Mouse (Mus musculus) right cerebral cortex, postnatal 4 days (tissue): ENCODE results near the gene Rarb.

Experiments
- DNase-seq: peaks from one replicate; pipeline ENCODE4 v3.0.0-alpha.2; 2022

Gene Rarb

DNA sequence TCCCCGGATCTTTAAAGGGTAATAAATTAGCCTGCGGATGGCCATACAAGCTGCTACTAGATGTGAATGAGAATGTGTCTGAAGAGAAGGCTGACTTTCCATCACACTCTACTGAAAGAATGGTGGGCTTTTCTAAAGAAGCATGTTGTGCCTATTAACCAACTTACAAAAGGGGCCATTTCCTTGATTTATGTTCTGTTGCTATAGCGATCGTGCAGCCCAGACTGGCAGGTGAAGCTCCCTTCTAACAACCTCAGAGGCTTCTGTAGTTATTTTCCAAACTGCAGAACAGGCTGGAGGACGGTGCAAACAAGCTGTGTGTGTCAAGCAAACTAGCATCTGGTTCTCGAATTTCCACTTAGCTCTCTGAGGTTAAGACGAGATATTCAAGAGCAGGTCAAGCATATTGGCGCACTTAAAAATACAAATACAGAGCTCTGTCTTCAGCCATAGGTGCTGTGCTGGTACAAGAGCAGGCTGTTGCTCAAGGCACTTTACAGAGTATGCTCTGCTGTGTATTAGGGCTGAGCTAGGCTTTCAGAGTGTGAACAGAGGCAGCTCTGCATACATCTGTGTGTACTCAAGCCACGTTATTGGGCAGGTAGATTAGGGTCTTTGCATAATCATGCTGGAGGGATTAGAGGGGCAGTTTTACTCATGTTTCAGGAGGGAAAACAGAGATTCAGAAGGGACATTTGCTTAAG, 85.2 kb downstream of the Rarb start:
- no peak for DNase-seq

DNA sequence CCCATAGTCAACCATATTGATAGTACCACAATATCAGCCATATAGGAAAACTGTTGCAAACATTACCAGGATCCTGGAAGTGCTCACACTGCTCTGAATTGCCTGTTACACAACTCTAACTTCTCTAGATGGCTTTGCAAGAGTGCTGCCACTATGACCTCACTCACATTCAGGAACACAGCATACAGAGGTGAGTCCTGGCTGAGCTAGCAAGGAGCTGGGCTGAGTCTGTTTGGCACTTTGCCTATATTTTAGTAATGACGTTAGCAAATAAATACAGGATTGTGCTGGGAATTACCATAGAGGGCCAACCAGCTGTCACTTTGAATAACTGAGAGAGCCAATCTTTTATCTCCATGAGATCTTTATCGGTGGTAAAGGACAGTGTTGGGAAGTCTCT, 86.9 kb downstream of the Rarb start:
- DNase-seq = no peak

DNA sequence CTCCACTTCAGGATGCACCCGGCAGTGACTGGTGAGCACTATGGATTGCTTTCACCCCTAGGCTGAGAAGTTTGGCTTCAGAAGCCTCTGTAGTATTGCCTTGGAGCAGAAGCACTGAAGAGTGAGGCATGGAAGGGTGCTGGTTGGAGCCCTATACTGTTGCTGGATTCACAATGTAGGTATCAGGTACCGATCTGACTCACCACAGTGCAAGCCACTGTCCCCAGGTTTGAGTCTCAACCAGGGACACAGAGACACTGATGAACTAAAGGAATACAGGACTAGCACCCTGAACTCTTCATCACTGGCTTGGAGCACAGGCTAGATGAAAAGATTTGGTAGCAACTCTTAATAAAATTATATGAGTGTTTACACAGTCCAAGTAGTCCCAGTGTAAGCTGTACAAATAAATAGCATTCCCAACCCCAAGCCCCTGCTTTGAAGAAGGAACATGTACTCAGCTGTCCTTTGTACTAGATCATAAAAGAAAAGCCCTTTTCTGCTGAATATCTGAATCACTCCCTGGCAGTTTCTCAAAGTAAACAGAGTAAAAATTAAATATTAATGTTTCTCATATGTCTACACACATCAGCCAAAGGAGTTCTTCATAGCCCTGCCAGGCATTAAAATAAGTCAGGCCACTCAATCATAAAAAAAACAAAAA, 90.6 kb downstream of the Rarb start:
- no peak for DNase-seq

DNA sequence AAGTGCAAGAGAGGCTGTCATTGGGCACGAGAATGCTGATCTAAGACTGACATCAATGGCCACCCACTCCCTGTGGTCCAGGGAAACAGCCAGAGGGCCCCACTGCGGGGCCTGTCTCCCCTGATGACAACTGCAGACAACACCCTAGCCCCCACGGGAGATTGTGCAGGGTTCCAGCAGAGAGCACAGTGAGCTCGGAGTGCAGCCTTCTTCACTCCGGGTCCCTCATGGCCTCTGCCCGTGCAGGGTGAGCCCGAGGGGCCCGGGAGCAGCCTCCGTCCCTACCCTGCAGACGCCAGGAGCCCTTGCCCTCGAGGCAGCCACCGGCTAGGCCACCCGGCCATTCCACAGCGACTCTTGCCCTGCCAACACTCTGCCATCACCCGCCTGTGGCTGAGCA, 95.0 kb downstream of the Rarb start:
- no peak for DNase-seq

DNA sequence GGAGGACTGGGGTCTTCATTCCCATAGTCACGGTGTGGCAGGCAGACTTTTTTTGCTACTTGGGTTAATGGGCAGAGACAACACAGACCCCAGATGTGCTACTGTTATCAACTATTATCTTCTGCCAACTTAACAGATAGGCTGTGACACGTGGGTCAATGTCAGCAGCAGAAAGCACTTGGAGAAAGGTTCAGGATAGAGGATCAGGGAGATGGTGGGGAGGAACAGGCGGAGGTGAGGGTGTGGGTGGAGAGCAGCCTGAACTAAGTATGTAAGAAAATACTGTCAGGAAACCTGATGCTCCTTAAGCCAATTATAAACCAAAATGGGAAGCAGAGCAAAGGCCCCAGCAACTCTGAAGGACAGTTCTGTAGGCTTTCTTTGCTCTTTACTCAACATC, 101.1 kb downstream of the Rarb start:
- DNase-seq = no peak

DNA sequence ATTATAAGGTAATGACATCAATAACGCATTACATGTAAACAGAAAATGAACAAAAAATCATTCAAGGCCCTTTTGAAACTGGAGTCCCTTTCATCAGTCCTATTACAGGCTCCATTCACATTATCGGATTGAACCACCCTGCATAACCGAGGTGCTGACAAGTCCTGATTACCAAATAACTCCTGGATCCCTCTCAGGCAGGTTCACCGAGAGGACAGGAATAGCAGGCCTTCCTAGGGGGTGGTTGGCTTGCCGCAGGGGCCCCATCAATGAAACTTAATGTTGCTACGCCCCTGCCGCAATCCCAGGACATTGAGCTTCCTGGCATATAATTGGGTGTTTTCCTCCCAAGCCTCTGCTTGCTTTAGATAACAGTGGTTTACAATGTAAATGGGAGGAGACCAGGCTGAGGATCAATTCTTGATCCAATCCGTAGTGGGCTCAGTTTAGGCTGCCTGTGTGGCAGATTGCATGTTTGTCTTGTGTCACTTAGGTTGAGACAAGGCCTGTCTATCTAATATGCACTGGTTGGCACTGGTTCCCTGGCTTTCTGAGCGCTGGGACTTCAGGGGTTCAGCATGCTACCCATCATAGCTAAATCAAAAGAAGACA, 104.5 kb downstream of the Rarb start:
- DNase-seq = no peak

DNA sequence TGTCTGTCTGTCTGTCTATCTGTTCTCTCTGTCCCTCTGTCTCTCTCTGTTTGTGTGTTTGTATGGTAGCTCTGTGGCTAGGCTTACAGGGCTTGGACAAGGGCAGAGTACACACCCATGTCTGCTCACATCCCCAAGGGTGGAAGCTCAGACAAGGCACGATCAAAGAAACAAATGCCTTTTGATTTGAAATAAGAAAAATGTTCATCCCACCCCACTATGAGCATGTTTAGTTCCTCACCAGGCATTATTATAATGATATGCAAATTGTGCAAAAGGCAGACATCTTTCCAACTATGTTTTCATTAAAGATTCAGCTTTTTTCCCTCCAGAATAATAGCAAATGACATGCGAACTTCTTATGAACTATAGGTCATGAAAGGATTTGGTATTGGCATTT, 105.2 kb downstream of the Rarb start:
- DNase-seq = no peak

DNA sequence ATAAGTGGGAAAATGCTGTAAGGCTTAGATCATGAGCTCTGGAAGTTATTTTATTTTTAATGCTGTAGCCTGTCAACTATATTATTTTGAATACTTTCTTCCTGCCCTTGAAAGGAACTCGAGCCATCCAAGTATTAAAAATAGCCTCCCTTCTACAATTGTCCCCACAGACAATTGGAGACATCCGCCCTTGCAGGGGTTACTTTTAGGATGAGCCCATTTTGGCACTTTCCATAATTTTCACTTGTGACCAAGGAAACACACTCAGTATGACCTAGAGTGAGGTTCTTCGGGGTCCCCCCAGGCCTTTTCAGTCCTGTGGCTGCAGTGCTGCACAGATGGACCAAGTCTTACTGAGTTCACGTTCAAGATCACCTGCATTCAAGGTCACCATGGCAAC, 119.7 kb downstream of the Rarb start:
- no peak for DNase-seq

DNA sequence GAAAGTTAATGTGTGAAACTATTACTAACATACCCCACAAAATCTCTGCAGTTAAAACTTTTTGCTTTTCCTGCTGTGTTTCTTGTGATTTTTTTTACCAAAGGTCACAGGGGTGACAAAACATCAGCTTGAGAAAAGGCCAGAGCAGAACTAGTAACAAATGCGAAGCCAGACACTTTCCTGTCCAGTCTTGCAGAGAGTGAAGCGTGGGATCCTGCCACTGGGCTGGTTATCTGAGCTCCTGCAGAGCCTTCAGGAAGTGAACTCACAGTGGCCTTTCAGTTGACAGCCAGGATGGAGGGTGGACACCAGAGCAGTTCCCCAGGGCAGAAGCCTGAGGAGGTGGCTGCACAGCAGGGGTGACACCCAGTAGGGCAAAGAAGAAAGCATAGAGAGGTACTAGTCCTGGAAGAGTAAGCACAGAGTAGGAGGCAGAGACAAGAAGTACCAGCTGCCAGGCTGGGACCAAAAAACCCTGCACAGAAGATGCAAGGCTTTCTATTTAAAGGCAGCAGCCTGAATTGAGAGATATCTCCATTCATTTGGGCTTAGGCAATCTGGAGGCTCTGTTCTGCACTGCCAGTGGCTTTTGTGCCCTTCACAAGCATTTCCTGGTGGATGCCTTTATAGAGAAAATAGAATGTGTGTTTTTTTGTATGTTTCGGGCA, 123.4 kb downstream of the Rarb start:
- DNase-seq = no peak

DNA sequence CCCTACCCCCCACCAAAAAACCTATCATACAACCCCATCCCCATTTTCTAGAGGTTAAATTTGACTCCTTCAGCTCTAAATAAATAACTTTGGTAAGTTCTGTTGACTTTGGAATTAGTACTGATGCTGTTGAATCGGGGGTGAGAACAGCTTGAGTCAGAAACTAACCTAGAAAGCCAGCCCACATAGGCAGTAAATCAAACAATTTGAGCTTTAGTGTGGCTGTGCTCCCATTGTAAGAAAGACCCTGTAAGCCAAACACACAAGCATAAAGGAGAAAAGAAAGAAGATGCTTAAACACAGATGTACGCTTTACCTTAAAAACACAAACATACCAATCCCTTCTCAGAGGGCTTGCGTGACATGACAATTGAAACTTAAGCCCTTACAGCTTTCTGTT, 140.6 kb downstream of the Rarb start:
- no peak for DNase-seq

DNA sequence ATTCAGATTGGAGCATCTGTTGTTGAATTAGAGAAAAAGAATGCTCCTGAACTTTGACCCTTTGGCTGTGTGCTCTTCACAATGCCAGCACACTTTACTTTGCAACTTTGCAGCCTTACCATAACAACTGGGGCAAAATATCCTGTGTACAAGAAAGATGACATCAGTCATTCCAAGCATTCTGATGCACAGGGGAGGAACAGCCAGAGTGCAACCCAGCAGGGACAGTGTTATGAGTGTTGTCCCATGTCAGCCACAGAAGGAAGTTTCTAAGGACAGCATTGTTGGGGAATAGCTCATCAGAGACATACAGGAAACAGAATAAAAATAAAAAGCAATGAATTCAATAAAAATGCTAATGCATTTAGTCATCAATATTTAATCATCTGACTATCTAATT, 141.9 kb downstream of the Rarb start:
- no peak for DNase-seq

DNA sequence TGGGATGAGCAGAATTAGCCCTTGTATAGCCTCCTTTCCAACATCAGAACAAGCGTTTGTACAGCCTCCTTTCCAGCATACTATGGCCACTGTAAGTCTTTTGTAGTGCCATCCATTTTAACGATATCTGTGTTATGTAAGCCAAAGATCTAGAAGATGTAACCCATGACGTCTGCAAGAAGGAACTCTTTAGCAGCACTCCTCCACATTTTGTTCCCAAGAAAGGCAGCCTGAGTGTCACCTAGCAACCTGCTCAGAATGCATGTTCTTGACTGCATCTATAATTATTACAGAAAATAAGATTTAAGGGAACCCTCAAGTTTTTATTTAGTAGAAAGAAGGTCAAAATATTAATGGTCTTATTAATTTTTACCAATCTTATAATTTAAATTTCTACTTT, 148.4 kb downstream of the Rarb start:
- no peak for DNase-seq

DNA sequence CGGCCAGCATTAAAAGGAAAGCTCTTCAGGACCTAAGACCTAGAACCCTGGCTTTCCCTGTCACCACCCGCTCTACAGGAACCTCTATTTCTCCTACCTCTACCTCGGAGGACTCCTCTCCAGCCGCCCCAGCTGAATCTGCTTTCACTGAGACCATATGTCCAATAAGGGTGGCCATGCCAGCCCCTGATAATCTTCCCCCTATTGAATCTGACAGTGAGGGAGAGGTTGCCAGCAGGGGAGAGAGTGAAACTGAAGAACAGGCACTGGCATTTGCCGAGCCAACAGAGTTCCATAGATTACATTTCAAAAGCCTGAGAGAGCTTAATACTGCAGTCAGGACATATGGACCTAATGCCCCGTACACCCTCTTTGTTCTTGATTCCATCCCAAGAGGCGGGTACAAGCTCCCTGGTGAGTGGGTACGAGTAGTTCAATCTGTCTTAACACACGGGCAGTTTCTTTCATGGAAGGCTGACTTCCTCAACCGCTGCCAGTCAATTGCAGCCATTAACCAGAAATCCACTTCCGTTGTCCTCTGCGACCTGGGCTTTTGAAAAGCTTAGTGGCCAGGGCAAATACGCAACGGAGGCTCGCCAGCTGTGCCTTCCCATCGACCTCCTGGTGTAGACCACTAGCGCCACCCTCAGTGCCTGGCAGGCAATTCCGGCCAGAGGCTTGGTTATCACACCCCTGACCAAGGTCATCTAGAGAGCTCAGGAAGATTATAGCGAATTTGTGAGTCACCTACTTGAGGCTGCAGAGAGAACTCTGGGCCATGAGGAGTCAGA, 179.6 kb downstream of the Rarb start:
- no peak for DNase-seq

DNA sequence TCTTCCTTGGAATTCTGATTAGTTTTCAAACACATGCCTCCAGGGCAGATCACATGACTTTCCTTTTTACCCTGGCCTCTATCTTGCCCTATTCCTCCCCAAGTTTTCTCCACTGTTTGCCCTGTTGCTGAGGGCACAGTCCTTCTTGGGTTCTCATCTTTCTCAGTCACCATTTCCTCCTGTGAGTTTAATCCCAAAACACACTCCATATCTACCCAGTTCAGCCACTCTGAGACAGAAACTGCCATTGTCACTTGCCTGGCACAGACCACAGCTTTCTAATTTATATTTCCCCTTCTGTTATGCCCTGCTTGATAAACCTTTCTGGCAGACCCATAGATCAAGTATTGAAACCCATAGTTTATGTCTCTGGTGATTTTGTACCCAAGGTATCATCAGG, 205.0 kb downstream of the Rarb start:
- DNase-seq = no peak

DNA sequence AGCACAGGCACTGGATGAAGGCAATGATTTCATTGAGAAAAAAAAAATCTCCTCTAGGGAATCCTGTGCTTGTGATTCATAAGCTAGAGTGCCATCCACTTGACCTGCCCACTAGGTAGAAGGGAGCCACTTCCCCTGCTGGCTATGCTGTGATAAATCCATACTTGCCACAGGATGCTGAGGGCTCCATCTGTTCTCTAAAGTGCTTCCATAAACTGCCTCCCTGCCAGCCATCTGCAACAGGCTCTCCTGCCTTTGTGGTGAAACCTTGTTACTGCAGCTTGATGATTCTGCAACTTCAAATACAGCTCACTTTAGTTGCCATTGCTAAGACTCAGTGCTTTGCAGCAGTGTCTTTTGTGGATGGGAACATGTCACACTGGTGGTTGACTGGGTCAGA, 213.5 kb downstream of the Rarb start:
- no peak for DNase-seq

DNA sequence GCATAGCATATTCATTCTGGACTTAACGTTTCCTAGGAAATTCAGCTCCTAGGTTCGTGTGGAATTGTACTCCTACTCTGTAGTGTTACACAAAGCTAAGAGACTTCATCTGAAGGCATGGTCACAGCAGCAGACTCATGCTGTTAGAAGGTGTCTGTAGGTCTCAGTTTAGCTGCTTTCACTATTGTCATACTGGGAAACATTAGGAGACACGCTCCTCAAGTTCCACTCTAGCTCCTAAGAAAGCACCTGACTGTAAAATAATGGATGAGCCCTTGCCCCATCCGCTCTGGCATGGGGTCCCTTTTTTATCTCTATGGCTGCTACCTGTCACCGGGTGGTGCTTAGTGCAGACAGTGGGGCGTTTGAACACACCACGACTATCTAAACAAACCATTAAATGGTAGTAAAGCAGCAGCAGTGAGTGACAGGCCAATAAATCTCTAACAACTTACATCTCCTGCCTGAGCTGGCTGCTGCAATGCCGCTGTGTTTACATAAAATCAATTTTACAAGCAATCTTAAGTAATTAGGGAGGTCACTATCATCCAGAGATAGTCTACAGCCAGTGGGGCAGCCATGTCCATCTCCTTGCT, 214.4 kb downstream of the Rarb start:
- no peak for DNase-seq

DNA sequence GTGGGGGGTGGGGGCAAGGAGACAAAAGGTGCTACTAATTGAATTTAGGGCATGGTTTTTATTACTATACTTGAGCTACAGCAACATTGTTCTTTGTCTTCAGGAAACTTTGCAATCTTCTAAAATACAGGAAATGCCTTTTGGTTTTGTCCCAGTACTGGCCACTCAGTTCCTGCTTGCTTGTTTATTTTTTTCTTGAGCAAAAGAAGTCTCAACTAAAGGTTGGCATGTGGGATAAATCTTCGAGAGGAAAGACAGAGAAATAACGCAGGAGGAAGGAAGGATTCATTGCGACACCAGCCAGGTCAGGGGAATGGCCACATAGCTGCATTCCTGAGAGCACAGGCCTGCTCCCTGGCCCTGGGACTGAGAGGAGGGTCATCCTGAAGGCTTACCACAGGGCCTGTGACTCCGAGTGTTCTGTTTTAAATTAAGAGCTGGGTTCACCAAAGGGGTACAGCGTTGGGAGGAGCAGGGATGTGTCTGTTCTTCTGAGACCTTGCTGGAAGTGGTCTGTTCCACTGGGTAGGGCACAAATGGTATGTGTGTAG, 215.8 kb downstream of the Rarb start:
- no peak for DNase-seq

DNA sequence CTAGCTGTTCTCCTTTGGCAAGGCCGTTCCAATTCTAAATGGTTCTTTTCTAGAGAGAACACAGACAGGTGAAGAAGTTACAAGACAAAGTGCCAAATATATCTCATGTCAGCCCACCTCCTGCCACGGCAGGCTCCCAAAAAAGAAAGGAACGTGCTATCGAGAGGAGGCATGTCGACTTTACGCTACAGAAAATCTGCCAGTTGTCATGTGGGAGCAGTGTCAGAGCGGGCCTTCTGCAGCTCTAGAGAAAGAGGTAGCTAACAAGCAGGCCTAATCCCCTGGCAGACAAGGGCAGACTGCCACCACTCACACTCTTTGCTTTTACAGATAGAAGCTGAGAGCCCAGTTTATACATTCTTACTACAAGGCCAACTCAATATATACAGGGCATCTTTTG, 219.7 kb downstream of the Rarb start:
- DNase-seq = peak; percentile 16

DNA sequence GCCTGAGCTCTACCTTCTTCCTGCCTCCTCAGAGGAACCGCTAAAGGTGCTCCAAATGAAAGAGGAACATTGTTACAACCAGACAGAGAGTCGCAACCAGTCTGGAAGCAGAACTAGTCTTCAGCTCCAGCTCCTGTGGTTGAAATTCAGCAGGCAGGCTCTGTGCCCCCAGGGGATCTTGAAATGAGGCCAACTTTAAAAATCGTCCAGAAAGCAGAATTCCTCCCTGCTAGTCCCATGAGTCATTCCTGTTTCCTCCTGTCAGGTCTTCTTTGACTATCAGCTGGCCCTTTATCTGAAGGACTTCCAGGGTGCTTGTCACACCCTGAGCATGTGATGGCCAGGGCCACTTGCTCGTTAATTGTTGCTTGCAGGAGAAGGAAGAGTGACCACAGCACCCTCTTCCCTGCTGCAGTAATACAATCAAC, 220.9 kb downstream of the Rarb start:
- DNase-seq = no peak

DNA sequence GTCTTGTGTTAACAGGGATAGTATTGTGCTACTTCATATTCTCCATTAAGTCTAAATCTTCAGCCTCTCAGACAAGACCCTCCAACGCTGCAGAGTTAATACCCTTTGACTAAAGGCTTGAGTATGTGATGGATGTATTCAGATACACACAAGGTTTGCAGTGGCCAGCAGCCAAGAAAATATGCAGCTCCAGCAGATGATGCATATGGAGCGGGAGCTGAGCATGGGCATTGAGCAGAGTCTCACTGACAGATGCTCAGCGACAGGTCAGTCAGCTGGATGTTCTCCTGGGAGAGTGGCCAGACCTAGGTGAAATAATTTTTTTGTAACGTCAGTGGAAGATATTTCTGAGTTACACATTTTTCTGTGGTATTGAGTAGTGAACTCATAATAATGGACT, 229.8 kb downstream of the Rarb start:
- DNase-seq = no peak

DNA sequence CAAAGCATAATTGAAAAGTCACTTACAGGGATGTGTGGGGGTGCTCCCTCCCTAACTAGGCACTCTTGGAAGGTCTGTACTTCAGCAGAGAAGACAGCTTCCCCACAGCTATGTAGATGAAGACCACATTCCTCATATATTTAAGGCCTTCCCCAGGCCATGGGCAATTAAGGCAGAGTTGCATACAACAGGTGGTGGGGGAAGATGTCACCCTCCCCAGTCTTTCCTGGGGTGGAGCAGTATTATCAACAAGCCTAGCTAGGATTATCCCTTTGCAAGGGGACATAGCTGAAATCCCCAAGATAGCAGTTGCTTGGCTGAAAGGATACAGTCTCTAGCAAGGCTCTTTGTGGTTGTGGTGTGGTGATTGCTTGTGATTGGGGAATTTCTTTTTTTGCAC, 240.9 kb downstream of the Rarb start:
- no peak for DNase-seq

DNA sequence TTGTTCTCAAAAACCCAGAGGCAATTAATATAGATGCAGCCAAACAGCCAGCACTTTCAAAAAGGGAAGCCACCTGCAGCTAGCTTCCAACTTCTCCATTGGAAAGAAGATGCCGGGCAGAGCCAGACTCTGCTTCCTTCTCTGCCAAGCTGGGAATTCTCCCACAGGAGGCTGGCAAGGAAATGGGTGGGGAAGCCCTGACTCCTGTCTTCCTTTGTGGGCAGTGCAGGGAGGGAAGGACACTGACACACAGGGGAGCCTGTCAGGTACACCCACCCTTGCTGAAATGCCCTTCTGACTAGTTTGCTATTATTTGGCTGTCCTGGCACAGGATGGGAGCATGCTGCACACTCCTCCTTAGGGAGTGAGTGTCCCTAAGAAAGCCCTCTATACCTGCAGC, 241.9 kb downstream of the Rarb start:
- no peak for DNase-seq
